Mouse (Mus musculus): ENCODE results near the gene Cdyl2. TPM values are rescaled to one million over a fixed set of nuclear protein-coding genes. Genes with fewer than 3 reads are reported as not detected.

Cdyl2 gene
- total and polyA plus RNA-seq, 3 experiments = not detected

GRCm38 (mm10) chr8:116702501-116702900 is 30.3 kb downstream of the Cdyl2 start:
- TF ChIP-seq CTCF (IDR thresholded peaks at IDR 0.05 in 2 of 3, conservative IDR thresholded peaks at IDR 0.05 in 1 of 3; ENCODE audit: control insufficient read depth in 1 of 3, insufficient read depth in 1 of 3, low read depth in 2 of 3, low read length in 3 of 3, poor library complexity in 1 of 3, severe bottlenecking in 1 of 3) = peak in 2 of 3 experiments; percentile 17 to 24; a peak in 4 of 6 replicates
- TF ChIP-seq MAX (IDR thresholded peaks at IDR 0.05; ENCODE audit: low read length) = no peak
- Histone ChIP-seq H3K9ac (ENCODE audit: control insufficient read depth, low read depth, low read length, poor library complexity, severe bottlenecking) (no peak overlapping the region), H3K36me3 (ENCODE audit: control insufficient read depth in 1 of 2, insufficient read depth in 2 of 2, low read length in 2 of 2) (no peaks in the 10 kb centered on the region), H3K4me3 (ENCODE audit: control insufficient read depth in 1 of 2, insufficient read depth in 1 of 2, low read depth in 2 of 2, low read length in 2 of 2) (no peak overlapping the region), H3K27me3 (ENCODE audit: control insufficient read depth in 1 of 2, insufficient read depth in 2 of 2, low read length in 2 of 2) (no peaks in the 10 kb centered on the region), H3K79me2 (ENCODE audit: control insufficient read depth, insufficient read depth, low read length, poor library complexity) (no peaks in the 10 kb centered on the region), H3K27ac (ENCODE audit: control insufficient read depth, low read depth, low read length) (no peak overlapping the region), H3K9me3 (replicated peaks; ENCODE audit: insufficient read depth, low read length) (no peaks in the 10 kb centered on the region), H3K4me1 (ENCODE audit: control insufficient read depth in 1 of 2, insufficient read depth in 2 of 2, low read length in 2 of 2) (no peaks in the 10 kb centered on the region)
- peak; percentile 3 for DNase-seq (ENCODE audit: low read depth, low spot score)

GRCm38 (mm10) chr8:116692931-116693330 is 39.9 kb downstream of the Cdyl2 start:
- H3K4me3 ChIP-seq (ENCODE audit: control insufficient read depth in 1 of 2, insufficient read depth in 1 of 2, low read depth in 2 of 2, low read length in 2 of 2) = no peak overlapping the region
- no peak overlapping the region for H3K9ac ChIP-seq (ENCODE audit: control insufficient read depth, low read depth, low read length, poor library complexity, severe bottlenecking)
- no peak overlapping the region for H3K27ac ChIP-seq (ENCODE audit: control insufficient read depth, low read depth, low read length)
- H3K79me2 ChIP-seq (ENCODE audit: control insufficient read depth, insufficient read depth, low read length, poor library complexity) = no peaks in the 10 kb centered on the region
- TF ChIP-seq GABPA (IDR thresholded peaks at IDR 0.05; ENCODE audit: low read depth, low read length) = no peak
- no peaks in the 10 kb centered on the region for H3K36me3 ChIP-seq (ENCODE audit: control insufficient read depth in 1 of 2, insufficient read depth in 2 of 2, low read length in 2 of 2)
- no peaks in the 10 kb centered on the region for H3K9me3 ChIP-seq (replicated peaks; ENCODE audit: insufficient read depth, low read length)
- no peaks in the 10 kb centered on the region for H3K27me3 ChIP-seq (ENCODE audit: control insufficient read depth in 1 of 2, insufficient read depth in 2 of 2, low read length in 2 of 2)
- no peaks in the 10 kb centered on the region for H3K4me1 ChIP-seq (ENCODE audit: control insufficient read depth in 1 of 2, insufficient read depth in 2 of 2, low read length in 2 of 2)
- DNase-seq (ENCODE audit: low read depth, low spot score) = no peak

GRCm38 (mm10) chr8:116689741-116690140 is 43.0 kb downstream of the Cdyl2 start:
- H3K4me1 ChIP-seq (ENCODE audit: control insufficient read depth in 1 of 2, insufficient read depth in 2 of 2, low read length in 2 of 2) = no peaks in the 10 kb centered on the region
- H3K79me2 ChIP-seq (ENCODE audit: control insufficient read depth, insufficient read depth, low read length, poor library complexity) = no peaks in the 10 kb centered on the region
- H3K27me3 ChIP-seq (ENCODE audit: control insufficient read depth in 1 of 2, insufficient read depth in 2 of 2, low read length in 2 of 2) = no peaks in the 10 kb centered on the region
- H3K9me3 ChIP-seq (replicated peaks; ENCODE audit: insufficient read depth, low read length) = no peaks in the 10 kb centered on the region; the same call in 1 of the 2 replicates
- no peak for DNase-seq (ENCODE audit: low read depth, low spot score)
- H3K36me3 ChIP-seq (ENCODE audit: control insufficient read depth in 1 of 2, insufficient read depth in 2 of 2, low read length in 2 of 2) = no peaks in the 10 kb centered on the region
- TF ChIP-seq MAFK (IDR thresholded peaks at IDR 0.05; ENCODE audit: borderline replicate concordance, low read depth, low read length) (no peak), POLR2AphosphoS2 (IDR thresholded peaks at IDR 0.05; ENCODE audit: low read length) (no peak), ZNF384 (IDR thresholded peaks at IDR 0.05; ENCODE audit: low read depth, low read length) (no peak), GATA1 (IDR thresholded peaks at IDR 0.05; ENCODE audit: low read depth, low read length) (no peak), ZC3H11A (IDR thresholded peaks at IDR 0.05; ENCODE audit: low read depth, low read length) (no peak), MAX (IDR thresholded peaks at IDR 0.05; ENCODE audit: low read length) (no peak)
- H3K4me3 ChIP-seq (ENCODE audit: control insufficient read depth in 1 of 2, insufficient read depth in 1 of 2, low read depth in 2 of 2, low read length in 2 of 2) = no peak overlapping the region
- H3K27ac ChIP-seq (ENCODE audit: control insufficient read depth, low read depth, low read length) = no peak overlapping the region
- H3K9ac ChIP-seq (ENCODE audit: control insufficient read depth, low read depth, low read length, poor library complexity, severe bottlenecking) = no peak overlapping the region

- H3K27ac ChIP-seq (ENCODE audit: control insufficient read depth, low read depth, low read length) = no peak overlapping the region
- H3K79me2 ChIP-seq (ENCODE audit: control insufficient read depth, insufficient read depth, low read length, poor library complexity) = no peaks in the 10 kb centered on the region
- no peaks in the 10 kb centered on the region for H3K9me3 ChIP-seq (replicated peaks; ENCODE audit: insufficient read depth, low read length)
- H3K4me3 ChIP-seq (ENCODE audit: control insufficient read depth in 1 of 2, insufficient read depth in 1 of 2, low read depth in 2 of 2, low read length in 2 of 2) = no peak overlapping the region
- DNase-seq (ENCODE audit: low read depth, low spot score) = no peak
- H3K27me3 ChIP-seq (ENCODE audit: control insufficient read depth in 1 of 2, insufficient read depth in 2 of 2, low read length in 2 of 2) = no peaks in the 10 kb centered on the region
- no peaks in the 10 kb centered on the region for H3K4me1 ChIP-seq (ENCODE audit: control insufficient read depth in 1 of 2, insufficient read depth in 2 of 2, low read length in 2 of 2)
- no peak overlapping the region for H3K9ac ChIP-seq (ENCODE audit: control insufficient read depth, low read depth, low read length, poor library complexity, severe bottlenecking)
- H3K36me3 ChIP-seq (ENCODE audit: control insufficient read depth in 1 of 2, insufficient read depth in 2 of 2, low read length in 2 of 2) = no peaks in the 10 kb centered on the region
- TF ChIP-seq HCFC1 (IDR thresholded peaks at IDR 0.05; ENCODE audit: low read depth, low read length) (no peak), E2F4 (IDR thresholded peaks at IDR 0.05; ENCODE audit: borderline replicate concordance, low read depth, low read length) (no peak), MAFK (IDR thresholded peaks at IDR 0.05; ENCODE audit: borderline replicate concordance, low read depth, low read length) (no peak)
Measured at GRCm38 (mm10) chr8:116676174-116676573, 56.6 kb downstream of the Cdyl2 start.

Data from MEL (cell line).